Mouse (Mus musculus) frontal cortex, postnatal 10 days (tissue): ENCODE results near the gene Thtpa.

ENCODE experiments used
- DNase-seq, 2 experiments: peaks; one replicate each; pipeline ENCODE4 v3.0.0; 2022; ENCODE audit warnings: low spot score in 2 of 2, mixed read lengths in 1 of 2

The Thtpa gene

DNA sequence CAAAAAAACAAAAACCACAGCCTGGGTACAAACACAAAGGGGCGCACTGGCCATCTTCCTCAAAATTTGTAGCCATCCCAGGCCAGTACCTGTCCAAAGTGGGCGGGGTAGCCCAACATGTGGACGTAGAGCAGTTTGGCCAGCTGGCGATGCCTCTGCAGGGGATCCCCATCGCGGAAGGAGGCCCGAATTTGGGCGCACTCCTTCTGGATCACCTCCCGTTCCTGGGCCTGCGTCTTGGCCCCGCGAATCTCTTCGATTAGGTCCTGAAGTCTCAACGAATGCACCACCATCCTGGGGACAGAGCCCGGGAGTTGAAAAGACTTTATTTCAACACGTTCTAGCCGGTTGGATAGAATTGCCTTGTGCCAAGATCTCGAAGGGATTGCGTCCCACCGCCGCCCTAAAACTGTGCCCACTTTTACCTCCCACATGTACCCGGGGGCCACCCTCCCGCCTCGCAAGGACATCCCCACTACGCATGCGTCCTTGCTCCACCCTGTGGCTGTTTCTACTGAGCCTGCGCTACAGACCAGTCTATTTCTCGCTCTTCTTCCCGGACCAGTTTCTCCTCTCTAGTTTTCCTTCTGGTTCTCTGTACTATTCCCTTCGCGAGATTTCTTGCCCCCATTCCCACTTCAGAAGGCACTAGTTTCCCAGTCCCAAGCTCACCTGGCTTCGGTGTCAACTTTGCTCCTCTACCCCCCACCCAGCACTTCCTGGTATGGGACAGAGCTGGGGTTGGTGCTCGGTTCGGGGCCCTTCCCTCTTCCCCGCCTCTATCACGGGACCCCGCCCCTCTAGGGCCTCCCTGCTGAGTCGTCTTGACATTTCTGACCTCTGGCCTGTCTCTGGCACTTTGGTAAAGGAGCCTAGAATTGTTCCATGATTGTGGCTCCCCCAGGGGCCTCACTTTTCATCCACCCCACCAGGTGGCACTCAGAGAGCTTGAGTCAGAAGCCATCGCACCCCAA lies 11.5 kb downstream of the Thtpa start, which contains the start of gene Ap1g2:
Ap1g2 (minus strand) TSS at position 758 of the 974 bp plus-strand sequence.
- DNase-seq, result peak; percentile 78 to 81

DNA sequence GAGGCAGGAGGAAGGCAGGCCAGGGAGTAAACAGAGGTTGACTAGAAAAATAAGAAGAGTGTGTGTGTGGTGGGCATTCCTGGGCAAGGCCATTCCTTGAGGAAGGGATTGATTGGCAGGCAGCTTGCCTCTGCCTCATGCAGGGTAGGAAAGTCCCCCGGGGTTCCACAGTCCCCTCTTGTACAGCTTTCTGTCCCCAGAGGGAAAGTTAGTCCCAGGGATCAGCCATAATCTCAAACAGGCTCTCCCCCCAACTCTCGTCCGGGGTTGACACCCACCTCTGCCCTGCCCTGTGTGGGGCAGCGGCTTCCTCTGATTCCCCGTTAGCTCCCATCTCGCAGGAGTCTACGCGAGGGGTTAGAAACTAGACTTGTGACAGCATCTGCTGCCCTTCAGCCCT lies 12.4 kb downstream of the Thtpa start:
- DNase-seq, result no peak

DNA sequence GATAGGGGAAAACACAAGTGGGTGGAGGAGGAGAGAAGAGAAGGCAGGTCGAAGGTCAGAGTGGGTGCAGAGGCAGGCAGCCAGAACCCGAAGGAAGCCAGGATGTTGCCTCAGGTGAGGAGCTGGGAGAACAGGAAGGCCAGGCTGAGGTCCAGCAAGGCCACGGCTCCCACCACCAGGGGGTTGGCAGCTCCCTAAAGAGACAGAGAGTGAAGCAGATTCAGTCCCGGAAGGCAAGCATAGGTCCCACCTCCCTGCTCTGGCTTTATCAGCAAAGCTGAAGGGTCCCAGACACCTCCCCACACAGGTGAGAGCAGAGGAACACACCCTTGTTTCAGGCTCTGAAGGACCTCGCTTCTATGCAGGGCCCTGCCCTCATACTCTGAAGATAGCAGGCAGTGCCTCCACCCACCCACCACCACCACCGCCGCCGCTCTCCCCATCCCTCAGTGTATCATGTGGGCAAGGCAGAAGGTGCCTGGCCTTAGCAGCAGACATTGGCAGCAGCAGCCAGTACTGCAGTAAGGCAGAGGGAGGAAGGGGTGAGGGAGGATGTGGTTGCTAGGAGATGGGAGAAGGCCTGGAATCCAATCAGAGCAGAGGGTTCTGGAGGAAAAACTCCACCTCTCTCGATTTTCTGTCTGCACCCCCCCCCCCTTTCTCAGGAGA lies 13.8 kb downstream of the Thtpa start:
- DNase-seq, result peak; percentile 74 to 84

DNA sequence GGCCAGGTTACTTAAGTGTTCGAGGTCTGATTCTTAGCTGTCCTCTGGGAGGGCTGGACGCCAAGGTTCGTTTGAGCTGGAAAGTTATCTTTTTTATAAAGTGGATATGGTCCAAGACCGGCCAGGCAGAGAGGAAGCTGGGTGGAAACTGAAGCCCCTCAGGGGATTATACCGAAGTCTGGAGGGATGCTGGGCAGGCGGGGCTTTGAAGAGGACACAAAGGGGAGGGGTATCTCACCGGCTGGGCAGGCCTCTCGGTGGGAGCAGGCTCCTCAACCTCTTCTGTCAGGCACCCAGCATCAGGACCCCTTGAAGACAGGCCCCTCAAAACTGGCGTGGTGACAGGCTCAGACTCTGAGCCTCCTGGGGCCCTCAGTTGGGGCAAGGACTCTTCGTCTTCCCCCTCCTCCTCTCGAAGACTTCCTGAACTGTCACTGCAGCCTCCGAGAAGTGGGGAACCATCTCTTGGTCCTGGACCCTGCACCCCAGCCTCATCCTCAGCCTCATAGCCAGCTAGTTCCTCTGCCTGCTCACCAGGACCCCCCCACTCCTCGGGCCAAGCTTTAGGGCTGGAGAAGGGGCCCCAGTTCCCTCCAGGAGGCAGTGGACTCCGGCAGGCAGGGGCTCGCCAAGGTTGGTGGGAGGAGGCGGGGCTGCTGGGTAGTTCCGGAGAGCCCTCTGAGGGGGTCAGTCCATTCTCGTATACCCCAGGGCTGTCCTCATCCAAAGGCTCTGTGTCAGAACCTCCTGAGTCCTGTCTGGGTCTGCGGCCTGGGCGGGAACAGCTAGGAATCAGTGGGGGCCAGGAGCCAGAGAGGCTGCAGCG lies 14.7 kb downstream of the Thtpa start:
- peak in 1 of 2 experiments; percentile 34 for DNase-seq

DNA sequence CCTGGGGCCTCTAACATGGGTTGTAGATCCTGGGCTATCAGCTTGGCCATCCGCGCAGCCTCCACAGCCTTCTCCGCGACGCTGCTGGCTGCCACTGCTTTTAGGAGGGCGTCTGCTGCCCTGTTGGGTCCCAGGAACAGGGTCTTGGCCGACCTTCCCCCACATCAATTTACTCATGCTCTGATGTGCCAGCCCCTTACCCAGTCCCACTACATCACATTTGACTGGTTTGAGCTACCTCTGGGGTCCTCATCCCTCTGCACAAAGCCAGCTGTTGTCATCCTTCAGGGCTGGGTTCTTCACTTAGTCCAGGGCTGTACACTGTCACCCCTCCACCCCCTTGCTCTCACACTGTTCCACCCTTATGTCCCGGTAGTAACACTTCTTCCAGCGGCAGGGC lies 15.5 kb downstream of the Thtpa start:
- no peak for DNase-seq

DNA sequence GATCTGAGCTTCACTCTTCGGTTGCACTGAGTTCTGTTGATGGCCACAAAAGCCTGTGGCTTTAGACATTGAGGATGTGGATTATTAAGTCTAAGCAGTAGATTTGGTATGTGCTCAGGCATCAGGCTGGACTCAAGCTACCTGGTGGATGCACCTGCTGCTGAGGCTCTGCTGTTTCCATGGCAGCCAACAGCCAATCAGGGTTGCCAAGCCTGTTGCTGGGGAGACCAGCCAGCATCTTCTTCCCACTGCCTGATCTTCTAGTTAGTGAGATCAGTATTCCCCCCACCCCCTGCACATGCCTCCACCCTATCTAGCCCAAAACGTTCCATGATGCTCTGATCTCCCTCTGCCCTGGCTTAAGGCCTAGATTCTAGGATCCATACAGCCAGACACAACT lies 17.1 kb downstream of the Thtpa start:
- peak in 1 of 2 experiments; percentile 60 for DNase-seq

DNA sequence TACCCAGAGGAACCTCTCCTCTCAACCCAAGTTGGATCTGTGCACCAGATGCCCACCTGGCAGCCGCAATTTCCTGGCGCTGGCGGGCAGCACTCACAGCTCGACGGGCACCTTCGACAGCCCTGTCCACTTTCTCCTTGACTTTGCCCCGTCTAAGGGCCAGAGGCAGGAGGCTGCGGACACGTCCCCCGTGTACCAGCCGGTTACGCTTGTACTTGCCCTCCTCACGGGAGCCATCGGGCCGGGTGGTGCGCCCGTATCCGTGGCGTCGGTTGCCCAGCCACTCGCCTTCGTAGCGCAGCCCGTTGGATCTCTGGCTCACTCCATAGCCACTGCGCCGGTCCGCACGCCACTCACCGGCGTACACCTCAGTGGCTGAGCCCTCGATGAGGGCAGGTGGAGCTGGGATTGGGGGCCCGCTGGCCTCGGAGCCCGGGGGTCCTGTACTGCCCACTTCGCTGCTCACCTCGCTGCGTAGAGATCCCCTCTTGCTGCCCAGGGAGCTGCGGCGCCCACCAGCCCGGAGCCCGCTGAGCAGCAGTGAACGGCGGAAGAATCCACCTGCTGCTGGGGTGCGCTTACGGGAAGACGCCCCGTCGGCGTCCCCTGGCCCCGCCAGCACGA lies 18.9 kb downstream of the Thtpa start:
- DNase-seq, result peak in 1 of 2 experiments; percentile 24

DNA sequence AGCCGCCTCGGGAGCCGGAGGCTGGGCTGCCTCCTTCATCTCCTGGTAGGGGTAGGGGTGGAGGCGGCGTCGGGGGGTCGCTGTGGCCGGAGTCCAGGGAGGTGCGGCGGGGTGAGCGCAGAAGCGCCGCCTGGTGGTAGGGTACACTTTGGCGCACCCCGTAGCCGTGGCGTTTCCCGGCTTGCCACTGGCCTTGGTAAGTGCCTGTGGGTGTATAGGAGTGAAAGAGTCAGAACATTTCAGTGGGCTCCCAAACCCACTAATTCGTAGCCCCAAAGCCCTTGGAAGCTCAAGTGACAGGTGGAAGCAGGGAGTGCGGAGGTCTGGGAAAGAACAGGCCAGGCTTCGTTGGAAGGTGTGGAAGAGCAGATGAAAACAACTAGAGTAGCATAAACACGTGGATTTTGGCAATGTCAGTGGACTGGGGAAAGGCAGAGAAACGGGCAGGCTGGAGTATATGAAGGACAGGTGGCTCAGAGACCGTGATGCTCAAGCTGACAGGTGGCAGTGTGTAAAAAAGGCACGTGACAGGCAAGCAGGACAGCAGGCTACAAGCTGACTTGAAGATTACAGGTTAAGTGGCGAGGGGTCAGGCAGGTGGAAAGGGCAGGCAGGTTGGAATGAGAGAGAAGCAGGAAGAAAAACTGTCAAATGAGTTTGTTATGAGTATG lies 19.5 kb downstream of the Thtpa start:
- DNase-seq, result peak in 1 of 2 experiments; percentile 36

DNA sequence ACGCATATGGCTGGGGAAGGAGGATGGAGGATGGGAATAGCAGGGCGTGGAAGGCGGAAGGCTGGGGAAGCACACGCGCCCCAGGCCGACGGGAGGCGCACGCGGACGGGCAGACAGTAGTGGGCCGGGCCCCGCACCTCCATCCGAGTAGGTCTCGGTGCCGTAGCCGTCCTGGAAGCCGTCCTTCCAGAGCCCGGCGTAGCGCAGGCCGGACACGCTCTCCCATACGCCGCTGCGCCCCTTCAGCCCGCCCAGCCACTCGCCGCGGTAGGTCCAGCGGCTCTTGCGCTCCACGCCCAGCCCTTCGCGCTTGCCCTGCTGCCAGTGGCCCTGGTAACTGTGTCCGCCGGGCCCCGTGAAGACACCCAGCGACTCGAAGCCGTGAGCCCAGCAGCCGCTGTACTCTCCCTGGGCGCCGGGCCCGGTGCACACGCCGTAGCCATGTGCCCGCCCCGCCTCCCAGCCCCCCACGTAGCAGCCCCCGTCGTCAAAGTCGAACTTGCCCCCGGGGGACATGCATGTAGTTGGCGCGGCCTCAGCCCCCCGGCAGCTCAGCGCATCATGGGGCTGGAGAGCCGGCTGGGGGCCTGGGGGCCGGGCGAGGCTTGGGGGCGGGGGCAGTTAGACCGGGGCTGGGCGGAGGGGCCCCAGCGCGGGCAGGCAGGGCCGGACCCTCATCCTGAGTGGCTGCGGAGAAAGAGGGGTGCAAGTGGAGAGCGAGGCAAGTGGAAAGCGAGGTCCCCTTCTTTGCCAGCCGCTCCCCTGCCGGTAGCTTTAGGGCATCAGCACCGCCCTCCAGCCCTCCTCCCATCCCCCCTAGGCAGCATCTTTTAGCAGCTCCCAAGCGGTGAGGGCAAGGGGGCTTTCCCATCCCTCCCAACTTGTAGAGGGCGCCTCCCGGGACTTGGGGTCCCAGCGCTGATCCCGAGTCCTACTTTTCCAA lies 20.4 kb downstream of the Thtpa start:
- DNase-seq, result peak in 1 of 2 experiments; percentile 63

DNA sequence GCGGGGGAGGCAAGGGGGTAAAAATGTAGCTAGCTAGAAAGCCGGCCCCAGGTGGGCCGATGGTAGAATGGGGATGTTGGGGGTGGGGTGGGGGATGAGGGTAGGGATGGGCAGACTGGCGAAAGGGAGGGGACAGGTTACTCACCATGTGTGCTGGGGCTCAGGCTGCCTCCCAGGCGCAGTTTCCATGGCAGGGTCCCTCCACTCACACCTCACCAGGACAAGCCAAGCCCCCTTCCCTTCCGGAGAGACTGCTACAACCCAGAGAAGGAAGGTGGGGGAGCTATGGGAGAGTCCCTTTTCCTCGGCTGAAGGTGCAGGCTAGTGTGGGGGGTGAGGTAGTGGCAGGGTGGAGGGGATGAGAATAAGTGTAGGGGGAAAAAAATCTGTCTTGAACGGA lies 21.3 kb downstream of the Thtpa start:
- peak in 1 of 2 experiments; percentile 26 for DNase-seq

DNA sequence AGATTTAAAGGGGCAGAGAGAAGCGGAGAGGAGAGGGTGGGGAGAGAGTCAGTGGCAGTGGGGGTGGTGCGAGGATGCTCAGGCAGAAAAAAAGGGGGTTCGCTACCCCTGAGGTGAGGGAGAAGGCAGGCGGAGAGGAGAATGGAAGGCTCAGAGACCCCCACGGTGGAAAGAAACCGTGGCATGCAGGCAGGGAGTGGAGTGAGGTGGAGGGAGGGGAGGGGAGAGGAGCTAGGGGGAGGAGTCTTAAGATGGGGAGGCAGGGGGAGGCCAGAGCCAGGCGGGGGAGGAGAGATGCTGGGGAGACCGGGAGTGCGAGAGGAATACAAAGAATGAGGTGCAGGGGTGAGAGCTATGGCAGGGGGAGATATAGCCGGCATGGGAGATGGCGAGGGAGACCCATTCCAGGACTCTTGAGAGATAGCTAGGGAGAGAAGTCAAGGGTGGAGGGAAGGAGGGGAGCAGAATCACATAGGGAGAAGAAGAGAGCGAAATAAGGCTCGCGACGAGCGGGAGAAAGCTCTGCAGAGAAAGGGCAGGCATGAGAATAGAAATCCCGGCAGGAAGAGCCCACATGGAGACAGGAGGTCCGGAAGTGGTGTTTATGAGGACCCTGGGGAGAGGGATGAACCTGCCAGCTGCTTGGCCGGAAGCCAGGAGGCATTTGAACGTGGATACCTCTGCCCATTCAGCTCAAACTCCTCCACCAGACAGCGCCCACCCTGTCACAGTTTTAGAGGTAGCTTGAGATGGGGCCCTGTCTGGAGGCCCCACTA lies 22.0 kb downstream of the Thtpa start, which contains the start of gene Jph4:
Jph4 (minus strand) TSS at position 511 of the 776 bp plus-strand sequence.
- DNase-seq, result peak; percentile 68 to 71

DNA sequence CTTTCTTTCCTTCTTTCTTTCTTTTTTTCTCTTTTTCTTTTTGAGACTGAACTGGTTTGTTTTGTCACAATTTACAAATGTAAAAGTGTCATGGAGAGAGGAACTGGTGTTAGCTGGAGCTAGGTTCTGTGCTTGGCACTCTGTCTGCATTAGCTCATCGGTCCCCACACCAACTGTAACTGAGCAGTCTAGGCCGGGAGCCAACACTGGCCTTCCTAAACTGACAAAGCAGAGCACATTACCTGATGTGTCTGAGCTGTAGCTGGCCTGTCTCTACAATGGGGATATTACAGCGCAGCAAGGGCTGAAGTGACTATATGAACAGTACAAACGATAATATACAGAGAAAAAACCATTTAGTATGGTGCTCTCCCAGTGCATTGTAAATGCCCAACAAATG lies 24.3 kb downstream of the Thtpa start:
- DNase-seq, result no peak

DNA sequence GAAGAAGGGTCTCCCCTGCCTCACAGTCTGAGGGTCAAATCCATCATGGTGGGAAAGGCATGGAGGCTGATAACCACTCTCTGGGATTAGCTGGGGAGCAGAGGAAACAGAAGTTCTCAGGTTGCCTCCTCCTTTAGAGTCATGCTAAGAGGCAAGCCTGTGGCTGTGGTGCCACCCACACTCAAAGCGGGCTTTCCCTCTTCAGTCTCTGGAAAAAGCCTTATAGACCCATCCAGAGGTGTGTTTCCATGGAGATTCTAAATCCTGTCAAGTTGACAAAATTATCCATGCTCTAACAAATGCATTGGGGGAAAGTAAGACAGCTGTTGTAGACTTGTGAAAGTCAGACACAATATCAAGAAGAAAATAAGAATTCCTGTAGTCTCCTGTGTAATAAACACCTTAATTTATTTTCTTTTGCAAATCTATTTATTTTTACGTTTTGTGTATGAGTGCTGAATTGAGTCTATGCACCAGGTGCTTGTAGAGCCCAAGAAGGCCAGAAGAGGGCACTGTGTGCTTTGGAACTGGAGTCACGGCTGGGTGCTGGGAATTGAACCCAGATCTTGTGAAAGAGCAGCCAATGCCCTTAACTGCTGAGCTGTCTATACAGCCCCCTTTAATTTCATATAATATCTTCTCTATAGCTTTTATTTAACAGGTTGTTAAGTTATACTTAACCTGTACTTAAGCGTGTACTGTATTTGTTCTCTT lies 25.0 kb downstream of the Thtpa start:
- no peak for DNase-seq

DNA sequence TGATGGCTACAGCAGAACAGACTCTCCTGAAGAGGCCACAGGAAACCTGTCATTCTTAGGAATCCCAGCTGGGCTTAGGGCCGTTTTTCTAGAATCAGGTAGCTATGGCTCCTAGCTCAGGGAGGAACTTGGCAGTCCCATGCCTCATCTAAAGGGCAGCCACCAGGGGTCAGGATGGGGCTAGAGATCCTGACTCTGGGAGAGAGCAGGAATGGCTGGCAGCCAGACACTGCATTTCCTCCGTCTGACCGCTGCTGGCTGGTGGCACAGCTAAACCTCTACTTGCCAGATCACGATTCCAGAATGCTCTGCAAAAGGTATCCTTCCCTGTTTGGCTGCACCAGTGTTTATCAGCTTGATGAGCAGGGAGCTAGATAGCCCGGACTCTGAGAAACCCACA lies 27.4 kb downstream of the Thtpa start:
- DNase-seq, result peak in 1 of 2 experiments; percentile 68

DNA sequence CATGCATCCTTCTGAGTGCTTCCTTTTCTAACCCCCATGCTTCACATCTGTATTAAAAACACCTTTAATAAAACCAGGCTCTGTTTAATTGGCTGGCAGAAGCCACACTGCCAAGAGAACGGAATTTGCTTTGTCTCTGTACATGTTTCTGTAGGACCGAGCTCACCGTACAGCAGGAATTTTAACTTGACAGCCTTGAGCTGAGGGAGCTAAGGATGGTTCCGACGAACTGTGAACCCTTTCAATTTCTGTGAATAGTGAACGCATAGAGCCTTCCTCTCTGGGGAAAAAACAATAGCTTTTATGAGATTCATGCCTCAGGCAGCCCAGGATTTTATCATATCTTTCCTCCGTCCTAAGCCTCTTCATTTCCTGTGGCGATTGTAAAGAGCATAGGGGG lies 27.8 kb downstream of the Thtpa start:
- DNase-seq, result no peak

DNA sequence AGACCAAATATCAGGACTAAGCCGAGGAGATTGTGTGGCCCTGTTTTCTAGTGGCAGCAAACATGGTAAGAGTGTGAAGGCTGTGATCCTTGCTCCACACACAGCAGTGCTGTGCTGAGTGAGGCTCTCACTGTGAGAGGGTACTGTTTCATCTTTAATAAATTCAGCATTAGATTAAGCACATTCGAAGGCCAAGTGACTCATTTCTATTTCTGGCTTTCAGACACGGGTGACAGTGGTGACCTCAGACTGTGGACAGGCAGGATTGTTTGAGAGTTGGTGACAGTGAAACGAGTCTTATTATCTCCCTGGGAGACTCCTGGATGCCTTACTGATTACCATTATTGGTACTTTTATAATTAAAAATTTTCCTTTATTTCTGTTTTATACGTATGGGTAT lies 31.1 kb downstream of the Thtpa start:
- DNase-seq, result no peak

DNA sequence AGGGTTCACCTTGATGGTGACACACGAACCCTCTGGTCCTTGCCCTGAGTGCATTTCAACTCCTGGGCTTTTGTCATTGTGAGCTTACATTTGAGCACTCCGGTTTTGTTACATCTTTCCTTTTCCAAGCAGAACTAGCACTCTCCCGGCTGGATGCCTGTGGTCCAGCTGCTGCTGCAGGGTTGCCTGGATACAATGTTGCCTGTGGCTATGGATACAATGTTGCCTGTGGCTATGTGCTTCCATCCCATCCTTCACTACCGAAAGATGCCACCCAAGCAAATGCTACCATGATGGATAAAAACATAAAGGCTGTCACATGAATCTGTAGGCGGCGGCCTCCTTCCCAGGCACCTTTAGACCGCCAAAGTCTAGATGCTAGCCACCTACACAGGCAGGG lies 31.9 kb downstream of the Thtpa start:
- DNase-seq, result no peak

DNA sequence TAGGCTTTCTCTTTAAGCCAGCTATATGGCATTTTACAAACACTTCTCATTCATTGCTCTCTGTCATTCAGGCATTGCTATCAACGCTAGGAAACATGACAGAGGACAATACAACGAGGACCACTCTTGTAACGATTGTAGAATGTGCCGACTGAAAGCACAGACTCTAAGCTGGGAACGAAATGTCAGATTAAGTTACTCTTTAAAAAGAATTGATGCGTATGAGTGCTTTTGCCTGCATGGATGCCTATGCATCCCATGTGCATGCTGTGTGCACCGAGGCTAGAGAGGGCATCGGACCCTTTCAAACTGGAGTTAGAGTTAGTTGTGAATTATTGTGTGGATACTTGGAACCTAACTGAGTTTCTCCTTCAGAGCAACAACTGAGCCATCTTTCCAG lies 41.1 kb downstream of the Thtpa start:
- no peak for DNase-seq
